Mouse (Mus musculus) kidney, adult 2 months (tissue): ENCODE results near the gene Efna2. TPM values are rescaled to one million over a fixed set of nuclear protein-coding genes. Genes with fewer than 3 reads are reported as not detected.
"Not testable (repeated sequence)": the region's sequence is repeated elsewhere in the genome, so short reads cannot be mapped to it uniquely, and the experiment has no call there.

Experiments
- DNase-seq: peaks from one replicate; pipeline ENCODE4 v3.0.0; 2021
- H3K27ac ChIP-seq: fragments of 200-500 bp; 2 replicates; pipeline ENCODE4 v1.5.1; 2012; ENCODE audit warnings: low read depth, low read length, control low read depth, inconsistent platforms; ENCODE audit not compliant: insufficient read depth
- H3K27me3 ChIP-seq: fragments of 200-500 bp; replicated peaks from 2 replicates; pipeline ENCODE4 v1.6.1; 2012; ENCODE audit warnings: mild to moderate bottlenecking, moderate library complexity, low read length, inconsistent platforms; ENCODE audit not compliant: control insufficient read depth, insufficient read depth
- H3K36me3 ChIP-seq: fragments of 200-500 bp; 2 replicates; pipeline ENCODE4 v1.6.1; 2012; ENCODE audit warnings: mild to moderate bottlenecking, moderate library complexity, low read length, inconsistent platforms; ENCODE audit not compliant: control insufficient read depth, insufficient read depth
- H3K4me1 ChIP-seq: fragments of 200-500 bp; 2 replicates; pipeline ENCODE4 v1.6.1; 2011; ENCODE audit warnings: low read length; ENCODE audit not compliant: control insufficient read depth, insufficient read depth
- H3K4me3 ChIP-seq: fragments of 200-500 bp; 2 replicates; pipeline ENCODE4 v1.5.1; 2011; ENCODE audit warnings: mild to moderate bottlenecking, low read depth, low read length, control low read depth; ENCODE audit not compliant: insufficient read depth
- CTCF ChIP-seq: fragments of 200-500 bp; conservative IDR thresholded peaks from 2 replicates; pipeline ENCODE4 v1.5.1; 2011; ENCODE audit warnings: low read depth, mild to moderate bottlenecking, control low read depth, low read length, moderate library complexity, mixed read lengths; ENCODE audit not compliant: insufficient read depth, insufficient read length
- POLR2A ChIP-seq: fragments of 200-500 bp; IDR thresholded peaks from one replicate; pipeline ENCODE4 v1.6.1; 2011; ENCODE audit warnings: low read depth, low read length, control low read depth
- WGBS: fragments of 180-500 bp; shearing (Covaris S2); methylation state at CpG from one replicate; pipeline ENCODE4 v1.1.7; 2018; 5-methylcytosine and 5-hydroxymethylcytosine counted together
- polyA plus RNA-seq: library from polyadenylated mRNA; depleted of rRNA; stranded (reverse); fragments of >200 nt; gene quantifications from 2 replicates; pipeline ENCODE4 v1.2.3, GENCODE M21; 2012

Efna2 gene
- polyA plus RNA-seq, 1 experiment, result 1.5 TPM

GRCm38 (mm10) chr10:80199440-80200008 is 20.2 kb downstream of the Efna2 start:
- no peaks in the 10 kb centered on the region for H3K4me1 ChIP-seq
- no peaks in the 10 kb centered on the region for H3K27me3 ChIP-seq
- WGBS, result 52% methylated on average over 3 of the region's 3 CpGs
- DNase-seq, result peak; percentile 94
- no peak overlapping the region for H3K27ac ChIP-seq
- peak; percentile 91 for TF ChIP-seq CTCF
- no peak for TF ChIP-seq POLR2A
- H3K36me3 ChIP-seq, result no peaks in the 10 kb centered on the region
- no peak overlapping the region for H3K4me3 ChIP-seq

GRCm38 (mm10) chr10:80200485-80200884 is 21.2 kb downstream of the Efna2 start:
- Histone ChIP-seq H3K36me3 (no peaks in the 10 kb centered on the region), H3K27ac (no peak overlapping the region), H3K27me3 (no peaks in the 10 kb centered on the region), H3K4me1 (no peaks in the 10 kb centered on the region), H3K4me3 (no peak overlapping the region)
- TF ChIP-seq CTCF (no peak), POLR2A (no peak)
- WGBS, result 87% methylated on average over 6 of the region's 6 CpGs
- DNase-seq, result no peak

GRCm38 (mm10) chr10:80204055-80204454 is 24.8 kb downstream of the Efna2 start:
- Histone ChIP-seq H3K36me3 (no peaks in the 10 kb centered on the region), H3K4me3 (no peak overlapping the region), H3K27ac (no peak overlapping the region), H3K4me1 (no peaks in the 10 kb centered on the region), H3K27me3 (no peaks in the 10 kb centered on the region)
- no peak for DNase-seq
- 47% methylated on average over 7 of the region's 7 CpGs for WGBS
- TF ChIP-seq POLR2A, result no peak
- TF ChIP-seq CTCF, result no peak

GRCm38 (mm10) chr10:80207201-80207600 is 27.9 kb downstream of the Efna2 start:
- 91% methylated on average over 1 of the region's 1 CpGs for WGBS

GRCm38 (mm10) chr10:80207676-80208075 is 28.4 kb downstream of the Efna2 start:
- Histone ChIP-seq H3K27ac (no peak overlapping the region), H3K4me1 (no peaks in the 10 kb centered on the region), H3K4me3 (no peak overlapping the region), H3K27me3 (no peaks in the 10 kb centered on the region), H3K36me3 (no peaks in the 10 kb centered on the region)
- 85% methylated on average over 10 of the region's 10 CpGs for WGBS
- TF ChIP-seq POLR2A (no peak), CTCF (no peak)
- no peak for DNase-seq

More at GRCm38 (mm10) chr10:80207201-80207600, 27.9 kb downstream of the Efna2 start:
- no peaks in the 10 kb centered on the region for H3K27me3 ChIP-seq
- TF ChIP-seq CTCF (no peak), POLR2A (no peak)
- H3K36me3 ChIP-seq, result no peaks in the 10 kb centered on the region
- no peaks in the 10 kb centered on the region for H3K4me1 ChIP-seq
- DNase-seq, result no peak
- no peak overlapping the region for H3K4me3 ChIP-seq
- H3K27ac ChIP-seq, result no peak overlapping the region

GRCm38 (mm10) chr10:80208248-80208647 is 29.0 kb downstream of the Efna2 start:
- Histone ChIP-seq H3K36me3 (no peaks in the 10 kb centered on the region), H3K4me1 (no peaks in the 10 kb centered on the region), H3K27me3 (no peaks in the 10 kb centered on the region), H3K4me3 (no peak overlapping the region), H3K27ac (no peak overlapping the region)
- WGBS, result 90% methylated on average over 4 of the region's 4 CpGs
- TF ChIP-seq POLR2A (no peak), CTCF (no peak)
- DNase-seq, result no peak

GRCm38 (mm10) chr10:80208841-80209371 is 29.6 kb downstream of the Efna2 start:
- 33% methylated on average over 24 of the region's 24 CpGs for WGBS
- Histone ChIP-seq H3K27me3 (no peaks in the 10 kb centered on the region), H3K4me3 (no peak overlapping the region), H3K4me1 (no peaks in the 10 kb centered on the region), H3K36me3 (no peaks in the 10 kb centered on the region), H3K27ac (no peak overlapping the region)
- TF ChIP-seq POLR2A (no peak), CTCF (no peak)
- peak; percentile 14 for DNase-seq

GRCm38 (mm10) chr10:80211547-80212103 is 32.3 kb downstream of the Efna2 start:
- 68% methylated on average over 7 of the region's 7 CpGs for WGBS

More at GRCm38 (mm10) chr10:80211547-80212103, 32.3 kb downstream of the Efna2 start:
- not testable (repeated sequence) for DNase-seq, H3K4me1 ChIP-seq, H3K36me3 ChIP-seq, H3K4me3 ChIP-seq, H3K27me3 ChIP-seq, H3K27ac ChIP-seq
